Mouse (Mus musculus) liver, embryonic 14.5 days (tissue): ENCODE results near the gene Gstt4. TPM values are rescaled to one million over a fixed set of nuclear protein-coding genes. Genes with fewer than 3 reads are reported as not detected.

Source experiments
- ATAC-seq: fragments of 200-750 bp; cut with Nextera tagmentation; 2 replicates; pipeline ENCODE4 v1.8.0; 2017; ENCODE audit warnings: moderate number of reproducible peaks, mild to moderate bottlenecking, moderate library complexity; ENCODE audit not compliant: insufficient read depth
- DNase-seq, 3 experiments: peaks; one replicate each; pipeline ENCODE4 v3.0.0-alpha.2; 2012 to 2013; ENCODE audit warnings: low read depth in 3 of 3, low spot score in 3 of 3
- H3K27ac ChIP-seq: fragments of 300-500 bp; sonication (generic); 2 replicates; pipeline ENCODE4 v1.5.1; 2014; ENCODE audit warnings: moderate library complexity, mild to moderate bottlenecking, control low read depth, inconsistent platforms
- H3K27me3 ChIP-seq: fragments of 300-500 bp; sonication (generic); 2 replicates; pipeline ENCODE4 v1.6.1; 2014; ENCODE audit warnings: mild to moderate bottlenecking, low read length, moderate library complexity; ENCODE audit not compliant: control insufficient read depth, insufficient read depth
- H3K36me3 ChIP-seq: fragments of 300-500 bp; sonication (generic); replicated peaks from 2 replicates; pipeline ENCODE4 v1.6.1; 2014; ENCODE audit warnings: low read depth; ENCODE audit not compliant: control insufficient read depth, insufficient read depth
- H3K4me1 ChIP-seq, 2 experiments: fragments of 200-500 bp in 1 of 2; fragments of 300-500 bp in 1 of 2; sonication (generic) in 1 of 2; replicated peaks; 2 replicates each; pipeline ENCODE4 v1.6.1; 2012 to 2014; ENCODE audit warnings: antibody characterized with exemption in 1 of 2, inconsistent platforms in 1 of 2, low read length in 1 of 2; ENCODE audit not compliant: control insufficient read depth in 2 of 2, insufficient read depth in 2 of 2
- H3K4me2 ChIP-seq: fragments of 300-500 bp; sonication (generic); 2 replicates; pipeline ENCODE4 v1.6.1; 2014; ENCODE audit warnings: low read depth, mild to moderate bottlenecking, control low read depth, moderate library complexity
- H3K4me3 ChIP-seq, 2 experiments: fragments of 200-500 bp in 1 of 2; fragments of 300-500 bp in 1 of 2; sonication (generic) in 1 of 2; 2 replicates each; pipeline ENCODE4 v1.5.1; 2012 to 2014; ENCODE audit warnings: low read depth in 2 of 2, low read length in 2 of 2, mild to moderate bottlenecking in 2 of 2, control low read depth in 1 of 2, inconsistent platforms in 1 of 2, moderate library complexity in 1 of 2; ENCODE audit not compliant: insufficient read depth in 1 of 2
- H3K9ac ChIP-seq: fragments of 300-500 bp; sonication (generic); replicated peaks from 2 replicates; pipeline ENCODE4 v1.6.1; 2014; ENCODE audit warnings: mild to moderate bottlenecking, control low read depth, moderate library complexity
- H3K9me3 ChIP-seq: fragments of 300-500 bp; sonication (generic); 2 replicates; pipeline ENCODE4 v1.6.1; 2016; ENCODE audit warnings: low read length, mixed read lengths; ENCODE audit not compliant: control insufficient read depth
- CTCF ChIP-seq: IDR thresholded peaks from 2 replicates; pipeline ENCODE4 v1.5.1; 2016; ENCODE audit warnings: antibody characterized with exemption, low read depth, control low read depth
- EP300 ChIP-seq: IDR thresholded peaks from 2 replicates; pipeline ENCODE4 v1.6.1; 2016; ENCODE audit warnings: antibody characterized with exemption, low read depth
- WGBS: fragments of 180-500 bp; shearing (Covaris S2); extraction: QIAGEN DNeasy Blood & Tissue Kit; methylation state at CpG from one replicate; pipeline ENCODE4 v1.1.7; 2014; ENCODE audit not compliant: insufficient replicate concordance; 5-methylcytosine and 5-hydroxymethylcytosine counted together
- polyA plus RNA-seq, 2 experiments: library from polyadenylated mRNA; depleted of rRNA in 1 of 2; stranded (reverse) in 1 of 2; unstranded in 1 of 2; fragments of >200 nt; fragmentation: Nextera tagmentation in 1 of 2; extraction: Ambion mirVana in 1 of 2; gene quantifications; 2 replicates each; pipeline versions ENCODE4 v1.2.1 to v1.2.3; 2012 to 2014

Gene Gstt4
- polyA plus RNA-seq, 2 experiments, result 0.10 TPM; not detected in 1

- H3K27me3 ChIP-seq, result no peaks in the 10 kb centered on the region
- no peaks in the 10 kb centered on the region for H3K9me3 ChIP-seq
- DNase-seq (peak; percentile 91 to 92 (median 92)), ATAC-seq (peak; percentile 84)
- peak within 1 kb of the TSS; percentile 75 for H3K9ac ChIP-seq
- peaks cover 35 to 41% of the 10 kb centered on the region in 2 experiments for H3K4me1 ChIP-seq
- peak within 1 kb of the TSS; percentile 76 for H3K27ac ChIP-seq
- TF ChIP-seq CTCF (peak; percentile 75), EP300 (no peak)
- under 1% methylated on average over 21 of the region's 21 CpGs for WGBS
- H3K4me3 ChIP-seq, result peak within 1 kb of the TSS; percentile 71 to 87
- H3K4me2 ChIP-seq, result peak within 1 kb of the TSS; percentile 86
- H3K36me3 ChIP-seq, result no peaks in the 10 kb centered on the region
Observed at GRCm38 (mm10) chr10:75837248-75837759, 15.0 kb upstream of the Gstt4 start, which contains the start of gene Gstt2. Gstt2 (minus strand) TSS chr10:75837424.

- H3K27me3 ChIP-seq, result no peaks in the 10 kb centered on the region
- no peaks in the 10 kb centered on the region for H3K36me3 ChIP-seq
- WGBS, result 17% methylated on average over 8 of the region's 10 CpGs
- H3K4me1 ChIP-seq, result peaks cover 35 to 41% of the 10 kb centered on the region in 2 experiments
- peak overlapping the region; percentile 75 for H3K9ac ChIP-seq
- peak overlapping the region; percentile 86 for H3K4me2 ChIP-seq
- TF ChIP-seq CTCF, result peak; percentile 18; the same call in 1 of the 2 replicates
- no peak for TF ChIP-seq EP300
- no peak for DNase-seq
- H3K27ac ChIP-seq, result peak overlapping the region; percentile 76
- H3K9me3 ChIP-seq, result no peaks in the 10 kb centered on the region
- peak overlapping the region in 1 of 2 experiments; percentile 71; a peak in 2 of 4 replicates for H3K4me3 ChIP-seq
- ATAC-seq, result no peak
Observed at GRCm38 (mm10) chr10:75835761-75836531, 13.6 kb upstream of the Gstt4 start.

DNA sequence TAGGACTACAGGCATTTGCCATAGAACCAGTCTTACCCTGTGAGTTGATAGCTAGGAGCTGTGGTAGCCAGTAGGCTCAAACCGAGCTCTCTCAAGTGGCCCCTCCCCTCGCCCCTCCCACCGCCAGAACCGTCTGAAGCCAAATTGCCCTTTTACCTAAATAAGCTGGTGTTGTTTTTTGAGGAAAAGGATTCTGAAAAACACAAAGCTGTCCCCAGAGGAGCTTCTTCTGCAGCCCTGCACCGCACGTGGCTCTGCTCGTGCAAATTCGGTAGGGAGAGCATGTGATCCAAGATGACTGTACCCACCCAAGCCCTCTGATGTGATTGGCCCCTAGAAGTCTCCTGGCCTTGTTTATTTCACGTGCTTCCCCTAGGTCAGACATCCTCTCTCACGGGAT, 13.0 kb upstream of the Gstt4 start:
- Histone ChIP-seq H3K27ac (peak overlapping the region; percentile 76), H3K4me2 (peak overlapping the region; percentile 86), H3K36me3 (no peaks in the 10 kb centered on the region), H3K4me3 (peak overlapping the region; percentile 59 to 62), H3K27me3 (no peaks in the 10 kb centered on the region), H3K9me3 (no peaks in the 10 kb centered on the region), H3K9ac (peak overlapping the region; percentile 66), H3K4me1 (peaks cover 35 to 41% of the 10 kb centered on the region in 2 experiments)
- TF ChIP-seq EP300, result no peak
- TF ChIP-seq CTCF, result no peak
- 0% methylated on average over 10 of the region's 10 CpGs for WGBS
- ATAC-seq, result peak; percentile 62
- peak; percentile 51 to 62 (median 52) for DNase-seq

DNA sequence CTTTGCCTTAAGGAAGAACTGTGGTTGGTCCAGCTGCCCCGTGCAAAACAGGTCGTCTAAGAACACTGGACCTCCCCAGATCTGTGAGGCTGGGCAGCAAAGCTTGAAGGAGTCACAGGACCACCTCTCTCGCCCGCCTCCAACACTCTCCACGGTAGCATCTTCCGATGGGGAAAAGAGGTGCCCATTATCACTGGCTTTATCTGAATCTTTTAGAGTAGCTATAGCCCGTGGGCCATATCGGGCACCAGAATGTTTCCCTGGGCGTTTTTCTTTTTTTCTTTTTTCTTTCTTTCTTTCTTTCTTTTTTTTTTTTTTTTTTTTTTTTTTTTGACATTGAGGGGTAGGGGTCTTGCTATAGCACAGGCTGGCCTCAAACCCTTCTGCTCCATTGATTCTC, 12.4 kb upstream of the Gstt4 start:
- Histone ChIP-seq H3K27ac (peak overlapping the region; percentile 59), H3K4me2 (peak overlapping the region; percentile 86), H3K27me3 (no peaks in the 10 kb centered on the region), H3K4me1 (peaks cover 35 to 41% of the 10 kb centered on the region in 2 experiments), H3K36me3 (no peaks in the 10 kb centered on the region), H3K4me3 (peak overlapping the region; percentile 60 to 62), H3K9me3 (no peaks in the 10 kb centered on the region), H3K9ac (peak overlapping the region; percentile 66)
- TF ChIP-seq CTCF (no peak), EP300 (no peak)
- no peak for DNase-seq
- WGBS, result 5% methylated on average over 9 of the region's 9 CpGs
- no peak for ATAC-seq

DNA sequence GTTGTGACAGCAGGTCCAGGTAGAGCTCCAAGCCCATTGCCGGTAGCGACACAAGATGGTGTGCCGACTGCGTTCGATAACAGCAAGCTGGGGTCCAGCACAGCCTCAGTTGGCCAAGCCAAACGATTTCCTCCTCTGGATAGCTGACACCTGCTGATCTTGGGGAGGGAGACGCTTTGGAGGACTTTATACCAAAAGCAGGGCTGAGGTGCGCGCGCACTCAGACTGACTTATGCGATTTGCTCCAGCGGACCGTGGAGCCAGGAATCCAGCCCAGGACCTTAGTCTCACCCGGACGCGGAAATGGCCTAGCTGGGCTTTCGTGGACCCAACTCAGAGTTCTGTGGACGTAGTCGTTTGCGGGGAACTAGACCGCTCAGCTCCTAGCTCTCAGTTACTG, 11.9 kb upstream of the Gstt4 start:
- peak overlapping the region; percentile 66 for H3K9ac ChIP-seq
- no peaks in the 10 kb centered on the region for H3K9me3 ChIP-seq
- 10% methylated on average over 21 of the region's 21 CpGs for WGBS
- peak overlapping the region; percentile 60 to 62 for H3K4me3 ChIP-seq
- TF ChIP-seq EP300 (no peak), CTCF (0 out of 2 replicates have a peak, but pooled peaks have one; percentile 15)
- peak; percentile 22 for ATAC-seq
- peak overlapping the region; percentile 59 for H3K27ac ChIP-seq
- DNase-seq, result peak; percentile 49 to 66 (median 63)
- peak overlapping the region; percentile 86 for H3K4me2 ChIP-seq
- no peaks in the 10 kb centered on the region for H3K36me3 ChIP-seq
- H3K27me3 ChIP-seq, result no peaks in the 10 kb centered on the region
- H3K4me1 ChIP-seq, result peaks cover 35 to 41% of the 10 kb centered on the region in 2 experiments
